Mouse (Mus musculus): ENCODE measurements around the gene Fanci. TPM values are rescaled to one million over a fixed set of nuclear protein-coding genes. Genes with fewer than 3 reads are reported as not detected.

Gene Fanci
- total RNA-seq, 4 experiments from 2014 or later = 0.18 to 0.66 (median 0.41) TPM

DNA sequence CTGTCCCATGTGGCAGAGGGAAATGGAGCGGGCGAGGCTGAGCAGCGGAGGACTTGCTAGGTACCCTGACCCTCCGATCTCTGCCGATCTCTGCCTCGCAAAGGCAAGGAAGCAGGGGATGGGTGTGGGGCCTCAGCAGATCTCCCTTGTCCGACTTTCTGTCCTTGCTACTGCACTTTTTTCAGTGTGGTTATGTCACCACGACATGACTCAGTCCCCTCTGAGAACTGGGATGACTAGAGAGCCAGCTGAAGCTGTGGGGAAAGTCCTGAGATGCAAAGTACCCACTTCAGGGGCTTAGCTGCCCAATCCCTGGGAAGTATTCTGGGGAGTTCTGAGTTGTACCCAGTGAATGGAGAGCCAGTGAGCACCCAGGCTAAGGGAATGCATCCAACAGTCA, 4.6 kb upstream of the Fanci start:
- no peak for DNase-seq (ENCODE audit: low spot score in 2 of 2)

DNA sequence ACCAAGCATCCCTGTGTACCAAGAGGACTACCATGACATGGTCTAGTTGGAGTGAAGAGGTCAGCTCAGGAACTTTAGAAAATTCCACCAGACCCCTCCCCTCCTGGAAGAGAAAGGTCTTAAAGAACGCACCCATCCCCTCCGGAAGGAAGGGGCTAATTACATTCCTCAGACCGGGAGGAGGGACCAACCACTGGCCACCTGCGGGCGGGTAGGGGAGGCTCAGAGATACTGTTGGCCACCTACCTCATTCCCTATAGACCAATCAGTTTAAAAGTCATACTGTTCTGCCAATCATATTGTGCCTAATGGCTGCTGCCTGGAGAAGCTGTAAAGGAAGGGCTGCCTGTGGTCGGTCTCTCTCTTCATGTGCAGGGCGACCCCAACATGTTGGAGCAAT, 3.7 kb upstream of the Fanci start:
- DNase-seq (ENCODE audit: low spot score in 2 of 2) = no peak

DNA sequence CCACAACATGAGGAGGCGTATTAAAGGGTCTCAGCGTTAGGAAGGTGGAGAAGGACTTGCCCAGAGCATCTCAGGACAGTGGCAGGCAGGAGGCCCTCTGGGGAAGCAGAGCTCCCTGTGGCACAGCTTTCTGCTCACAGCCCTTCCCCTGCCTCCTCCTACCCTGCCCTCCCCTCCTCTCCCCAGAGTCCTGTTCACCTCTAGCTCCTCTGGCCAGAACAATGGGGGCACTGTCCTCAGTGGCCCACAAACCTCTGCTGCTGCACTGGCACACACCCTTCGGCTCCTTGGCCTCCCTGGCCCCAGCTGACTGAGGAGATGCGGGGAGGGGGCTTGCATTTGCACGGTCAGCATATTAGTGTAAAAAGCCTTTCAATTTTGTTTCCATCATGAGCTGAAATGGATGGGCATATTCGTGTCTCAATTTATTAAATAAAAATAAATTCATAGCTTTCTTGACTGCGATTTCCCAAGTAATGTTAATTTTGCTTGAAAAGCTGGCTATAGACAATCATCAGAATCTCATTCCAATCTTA, 3.0 kb upstream of the Fanci start:
- no peak for DNase-seq (ENCODE audit: low spot score in 2 of 2)

DNA sequence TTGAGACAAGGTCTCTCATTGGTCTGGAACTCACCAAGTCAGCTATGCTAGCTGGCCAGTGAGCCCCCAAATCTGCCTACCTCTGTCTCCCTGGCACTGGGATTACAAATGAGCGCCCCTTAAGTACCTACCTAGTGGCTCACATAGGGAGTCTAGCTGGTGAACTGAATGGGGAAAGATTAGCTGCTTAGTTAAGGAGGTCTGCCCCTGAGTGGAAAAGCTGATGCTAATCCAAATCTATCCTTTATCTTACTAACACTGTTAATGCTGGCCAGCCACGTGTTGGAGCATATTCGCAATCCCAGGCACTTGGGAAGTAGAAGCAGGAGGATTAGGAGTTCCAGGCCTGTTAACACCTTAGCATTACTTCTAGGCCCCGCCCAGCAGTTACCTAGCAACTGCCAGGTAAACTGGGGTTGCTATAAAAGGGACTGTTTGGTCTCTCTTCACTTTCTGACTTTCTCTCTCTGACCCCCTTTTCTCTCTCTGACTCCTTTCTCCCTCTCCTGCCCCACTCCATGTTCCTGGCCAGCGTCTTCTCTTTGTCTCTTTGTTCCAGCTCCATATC, 1.5 kb upstream of the Fanci start:
- DNase-seq (ENCODE audit: low spot score in 2 of 2) = no peak

DNA sequence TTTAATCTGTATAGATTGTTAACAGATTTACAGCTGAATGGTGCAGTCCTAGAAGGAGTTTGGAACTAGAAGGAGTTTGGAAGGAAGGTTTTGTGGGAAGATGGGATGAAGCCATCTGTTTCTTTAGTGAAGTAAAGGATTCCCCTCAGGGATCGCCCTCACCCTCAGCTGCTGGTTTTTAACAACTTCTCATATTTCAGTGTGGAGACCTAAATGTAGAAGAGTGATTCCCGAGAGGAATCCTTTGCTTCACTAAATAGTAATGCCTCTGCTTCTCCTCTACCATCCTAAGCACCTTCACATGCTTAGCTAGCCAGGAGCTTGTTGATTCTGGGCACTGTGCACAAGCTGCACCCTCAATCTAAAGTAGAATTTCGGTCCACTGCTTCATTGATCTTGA, 258 bp upstream of the Fanci start:
- DNase-seq (ENCODE audit: low spot score in 2 of 2) = no peak

DNA sequence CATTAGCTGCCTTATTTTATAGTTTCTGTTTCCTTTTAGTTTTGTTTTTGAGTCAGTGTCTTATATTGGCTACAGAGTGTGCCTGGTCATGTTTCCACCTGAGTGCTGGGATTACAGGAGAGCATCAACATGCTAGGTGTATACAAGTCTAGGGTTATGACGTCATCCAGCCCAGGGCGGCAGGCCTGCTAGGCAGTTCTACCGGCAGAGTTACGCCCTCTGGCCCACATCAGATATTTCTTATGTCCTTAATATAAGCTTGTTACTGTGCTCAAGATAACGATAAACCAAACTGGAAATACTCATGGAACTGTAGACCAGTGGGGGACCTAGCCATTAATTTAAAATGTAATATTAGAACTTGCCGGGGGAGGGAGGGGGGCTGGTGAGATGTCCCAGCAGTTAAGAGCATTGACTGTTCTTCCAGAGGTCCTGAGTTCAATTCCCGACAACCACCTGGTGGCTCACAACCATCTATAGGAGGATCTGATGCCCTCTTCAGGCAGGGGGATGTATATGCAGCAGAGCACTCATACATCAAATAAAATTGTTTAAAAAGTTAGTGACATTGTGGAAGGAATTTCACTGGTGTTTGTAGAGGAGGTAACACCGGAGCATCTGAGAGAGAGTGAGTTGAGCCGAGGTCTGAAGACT, 1.3 kb downstream of the Fanci start:
- no peak for DNase-seq (ENCODE audit: low spot score in 2 of 2)

DNA sequence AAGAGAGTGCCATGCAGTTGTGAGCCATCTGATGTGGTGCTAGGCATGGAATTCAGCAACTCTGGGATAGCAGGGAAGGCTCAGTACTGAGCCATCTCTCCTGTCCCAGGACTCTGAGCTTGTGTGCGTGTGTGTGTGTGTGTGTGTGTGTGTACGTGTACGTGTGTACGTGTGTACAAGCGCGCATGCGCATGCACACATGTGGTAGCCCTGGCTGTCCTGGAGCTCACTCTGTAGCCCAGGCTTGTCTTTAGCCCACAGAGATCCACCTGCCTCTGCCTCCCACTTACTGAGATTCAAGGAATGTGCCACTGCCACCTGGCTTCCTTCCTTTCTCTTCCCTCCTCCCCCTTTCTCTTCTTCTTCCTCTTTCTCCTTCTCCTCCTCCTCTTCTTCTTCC, 2.2 kb downstream of the Fanci start:
- no peak for DNase-seq (ENCODE audit: low spot score in 2 of 2)

DNA sequence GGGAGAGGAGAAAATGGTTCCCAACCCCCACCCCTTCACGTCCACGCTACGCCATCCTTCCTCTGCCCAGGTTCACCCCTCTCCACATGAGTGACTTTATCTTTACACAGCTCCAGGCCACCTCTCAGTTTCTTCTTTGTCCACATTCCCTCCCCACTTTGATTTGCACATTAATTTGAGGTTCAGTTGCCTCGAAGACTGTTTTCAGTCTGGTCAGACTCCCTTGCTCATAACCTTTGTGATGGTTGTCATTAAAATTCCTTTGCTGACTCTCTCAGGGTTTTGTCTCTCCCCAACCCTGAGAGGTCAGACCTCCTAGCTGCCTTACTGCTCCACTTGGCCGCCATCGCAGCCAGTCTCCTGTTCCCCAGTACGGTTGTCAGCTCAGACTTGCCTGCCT, 2.9 kb downstream of the Fanci start:
- no peak for DNase-seq (ENCODE audit: low spot score in 2 of 2)

DNA sequence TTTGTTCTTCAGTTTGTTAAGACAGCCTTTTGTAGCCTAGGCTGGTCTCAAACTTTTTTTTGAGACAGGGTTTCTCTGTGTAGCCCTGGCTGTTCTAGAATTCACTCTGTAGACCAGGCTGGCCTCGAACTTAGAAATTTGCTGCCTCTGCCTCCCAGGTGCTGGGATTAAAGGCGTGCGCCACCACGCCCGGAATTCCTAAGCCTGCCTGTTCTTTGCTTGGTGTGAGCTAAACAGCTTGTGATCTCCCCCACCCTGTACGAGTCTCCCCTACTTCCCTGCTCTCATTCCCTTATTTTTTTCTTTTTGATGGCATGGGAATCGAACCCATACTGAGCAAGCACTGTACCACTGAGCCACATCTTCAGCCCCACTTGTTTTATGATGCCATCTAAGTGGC, 3.5 kb downstream of the Fanci start:
- DNase-seq (ENCODE audit: low spot score in 2 of 2) = no peak

DNA sequence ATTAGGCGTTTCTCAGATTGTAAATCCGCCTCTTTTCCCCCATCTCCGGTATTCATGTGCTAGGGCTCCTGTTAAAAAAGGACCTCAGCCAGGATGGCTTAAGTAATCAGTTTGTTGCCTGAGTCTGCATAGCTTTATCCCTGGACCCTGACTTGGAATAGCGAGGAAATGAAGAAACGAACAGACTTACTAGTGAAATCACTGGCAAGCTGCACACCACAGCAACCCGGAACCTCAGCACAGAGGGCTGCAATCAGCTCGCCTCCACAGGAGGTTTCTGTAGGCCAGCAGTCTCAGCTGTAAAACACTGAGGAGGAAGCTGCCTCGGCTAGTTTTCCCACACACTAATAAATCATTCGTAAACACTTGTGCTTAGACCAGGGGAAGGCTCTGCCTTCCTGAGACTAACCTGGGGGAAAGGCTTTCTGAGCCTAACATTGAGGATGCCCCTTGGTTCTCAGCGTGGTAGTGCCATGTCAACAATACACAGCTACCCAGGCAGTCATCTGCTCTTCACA, 5.8 kb downstream of the Fanci start:
- no peak for DNase-seq (ENCODE audit: low spot score in 2 of 2)

DNA sequence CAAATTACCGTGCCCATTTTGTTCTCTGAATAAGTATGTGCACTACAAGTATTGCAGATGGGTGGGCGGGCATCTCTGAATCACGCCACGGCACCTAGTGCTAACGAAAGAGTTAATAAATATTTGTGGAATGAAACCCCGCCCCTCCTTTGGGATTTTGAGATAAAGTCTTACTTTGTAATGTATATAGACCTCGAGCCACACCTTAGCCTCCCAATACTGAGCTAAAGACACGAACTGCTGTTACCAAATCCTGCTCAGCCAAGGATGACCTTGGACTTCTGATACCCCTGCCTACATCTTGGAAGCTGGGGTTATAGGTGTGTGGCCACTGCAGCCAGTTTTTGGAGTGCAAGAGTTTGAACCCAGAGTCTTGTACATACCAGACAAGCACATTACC, 6.7 kb downstream of the Fanci start:
- no peak for DNase-seq (ENCODE audit: low spot score in 2 of 2)

DNA sequence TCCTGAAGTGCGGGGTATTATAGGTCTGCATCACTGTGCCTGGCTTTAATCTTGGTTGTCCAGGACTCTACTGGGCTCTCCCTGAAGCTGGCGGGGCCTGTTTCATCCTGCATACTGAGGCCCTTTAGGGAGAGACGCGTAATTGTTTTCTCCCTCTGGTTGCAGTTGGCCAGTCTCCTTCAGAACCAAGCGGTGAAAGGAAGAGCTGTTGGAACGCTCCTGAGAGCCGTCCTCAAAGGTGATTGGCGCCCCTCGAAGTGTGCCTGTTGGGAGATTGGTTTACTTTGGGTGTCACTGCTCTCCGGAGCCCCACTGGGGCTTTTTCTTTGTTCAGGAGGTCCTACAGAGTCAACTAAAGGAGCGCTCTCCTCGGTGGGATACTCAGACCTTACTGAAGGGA, 7.2 kb downstream of the Fanci start:
- no peak for DNase-seq (ENCODE audit: low spot score in 2 of 2)

DNA sequence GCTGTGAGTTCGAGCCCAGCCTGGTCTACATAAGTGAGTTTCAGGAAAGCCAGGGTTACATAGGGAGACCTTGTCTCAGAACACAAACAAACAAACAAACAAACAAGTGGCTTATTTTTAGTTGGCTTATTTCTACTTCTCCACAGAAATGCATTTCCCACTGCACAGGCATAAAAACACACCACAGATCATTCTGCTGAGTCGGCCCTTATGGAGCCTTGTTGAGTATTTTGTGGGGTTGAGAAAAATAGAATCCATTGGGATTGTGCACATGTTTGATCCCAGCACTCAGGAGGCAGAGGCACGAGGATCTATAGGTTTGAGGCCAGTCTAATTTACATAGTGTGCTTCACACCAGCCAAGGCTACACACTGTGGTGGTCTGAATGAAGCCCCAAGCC, 8.6 kb downstream of the Fanci start:
- DNase-seq (ENCODE audit: low spot score in 2 of 2) = no peak

DNA sequence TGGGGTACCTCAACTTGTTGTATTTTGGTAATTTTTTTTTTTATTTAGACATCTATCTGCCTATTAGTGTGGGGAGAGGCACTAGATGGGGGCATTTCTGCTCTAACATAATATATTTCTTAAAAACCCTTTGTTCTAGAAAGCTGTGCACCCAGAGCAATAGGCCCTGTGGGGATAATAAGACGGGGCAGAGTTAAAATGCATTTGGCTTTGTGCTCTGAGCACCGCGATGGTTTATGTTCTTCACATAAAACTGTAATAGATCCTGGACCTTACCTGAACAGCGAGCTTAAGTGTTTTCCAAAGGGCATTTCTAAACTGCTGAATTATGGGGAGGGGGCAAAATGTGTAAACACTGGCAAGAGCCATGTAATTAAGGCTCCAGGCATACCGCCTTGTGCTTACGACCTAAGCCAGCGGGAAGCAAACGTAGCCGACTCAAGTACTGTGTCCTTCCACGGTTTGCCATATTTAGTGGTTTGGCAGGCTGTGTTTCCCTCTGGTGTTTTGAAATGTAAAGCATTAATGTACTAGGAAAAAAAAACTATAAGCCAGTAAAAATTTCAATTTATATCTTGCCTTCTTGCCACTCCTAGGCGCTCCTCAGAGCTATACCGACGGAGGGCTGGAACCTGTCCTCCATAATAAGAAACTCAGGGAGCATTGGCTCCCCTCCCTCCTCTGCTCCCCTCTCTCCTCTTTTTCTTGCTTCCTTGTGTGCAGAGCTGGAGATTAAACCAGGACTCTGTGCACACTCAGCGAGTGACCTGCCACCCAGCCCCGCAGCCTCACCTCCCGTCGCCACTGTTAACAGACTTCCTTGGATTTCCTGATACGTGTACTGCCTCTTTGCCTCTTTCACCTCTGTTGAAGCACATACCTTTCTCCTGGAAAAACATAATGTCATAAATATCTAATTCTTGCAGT, 23.0 kb downstream of the Fanci start:
- DNase-seq (ENCODE audit: low spot score in 2 of 2) = no peak

DNA sequence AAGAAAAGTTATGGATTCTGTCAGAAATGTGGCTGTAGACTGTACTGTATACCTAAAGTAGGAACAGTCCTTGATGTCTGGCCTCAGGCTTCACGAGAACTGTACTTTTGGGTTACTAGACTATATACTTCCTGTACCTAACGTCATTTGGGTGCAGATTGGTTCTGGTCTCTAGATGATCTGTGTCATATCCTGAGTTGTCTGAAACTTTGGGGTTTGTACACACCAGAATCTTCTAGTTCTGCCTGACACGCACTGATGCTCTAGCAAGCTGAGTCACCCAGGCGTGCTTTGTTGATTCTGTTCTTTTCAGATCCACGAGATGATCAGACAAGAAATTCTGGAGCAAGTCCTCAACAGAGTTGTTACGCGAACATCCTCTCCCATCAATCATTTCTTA, 28.2 kb downstream of the Fanci start:
- DNase-seq (ENCODE audit: low spot score in 2 of 2) = no peak

DNA sequence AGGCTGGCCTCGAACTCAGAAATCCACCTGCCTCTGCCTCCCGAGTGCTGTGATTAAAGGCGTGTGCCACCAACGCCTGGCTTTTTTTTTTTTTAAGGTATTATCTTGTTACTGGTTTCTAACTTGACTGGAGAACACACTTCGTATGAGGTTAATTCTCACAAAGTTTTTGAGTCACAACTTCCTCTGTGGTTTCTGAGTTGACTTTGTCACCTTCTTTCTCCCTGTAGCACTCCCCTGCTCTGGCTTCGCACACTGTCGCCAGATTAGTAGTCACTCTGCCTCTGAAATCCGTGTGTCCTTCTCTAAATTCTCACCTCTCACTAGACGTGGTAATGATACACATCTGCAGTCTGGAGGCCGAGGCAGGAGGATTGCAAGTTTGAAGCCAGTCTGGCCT, 31.1 kb downstream of the Fanci start:
- no peak for DNase-seq (ENCODE audit: low spot score in 2 of 2)

DNA sequence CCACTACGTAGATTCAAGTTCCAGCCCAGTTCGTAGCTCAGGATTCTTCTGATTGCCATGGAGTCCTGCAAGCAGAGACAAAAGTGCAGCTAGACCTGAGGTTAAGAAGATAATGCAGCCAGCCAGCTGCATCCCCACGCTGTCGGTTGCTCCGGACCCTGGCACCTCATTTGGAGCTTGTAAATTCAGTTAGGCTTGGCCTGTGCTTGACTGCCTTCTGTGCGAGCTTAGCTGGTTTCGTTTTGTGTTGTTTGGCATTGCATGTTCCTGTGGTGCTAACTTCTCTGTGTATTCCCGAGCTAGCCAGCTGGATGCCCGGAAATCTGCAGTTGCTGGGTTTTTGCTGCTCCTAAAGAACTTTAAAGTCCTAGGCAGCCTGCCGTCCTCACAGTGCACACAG, 34.1 kb downstream of the Fanci start:
- no peak for DNase-seq (ENCODE audit: low spot score in 2 of 2)

DNA sequence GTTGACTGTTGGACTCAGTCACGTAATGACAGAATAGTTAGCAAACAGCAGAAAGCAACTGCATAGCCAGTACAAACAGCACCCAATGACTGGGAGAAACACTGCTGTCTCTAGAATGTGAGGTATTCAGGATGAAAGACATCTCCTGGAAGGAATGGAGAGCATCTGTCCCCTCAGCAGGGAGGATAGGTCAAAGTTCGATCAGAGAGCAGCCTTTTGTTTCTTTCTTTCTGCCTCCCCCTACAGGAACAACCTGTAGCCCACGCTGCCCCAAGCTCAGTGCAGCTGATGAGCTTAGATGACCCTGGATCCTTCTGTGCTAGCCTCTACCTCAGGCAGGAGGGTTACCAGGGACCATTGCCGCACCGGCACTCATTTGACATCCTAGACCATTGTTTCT, 36.5 kb downstream of the Fanci start:
- DNase-seq (ENCODE audit: low spot score in 2 of 2) = no peak

DNA sequence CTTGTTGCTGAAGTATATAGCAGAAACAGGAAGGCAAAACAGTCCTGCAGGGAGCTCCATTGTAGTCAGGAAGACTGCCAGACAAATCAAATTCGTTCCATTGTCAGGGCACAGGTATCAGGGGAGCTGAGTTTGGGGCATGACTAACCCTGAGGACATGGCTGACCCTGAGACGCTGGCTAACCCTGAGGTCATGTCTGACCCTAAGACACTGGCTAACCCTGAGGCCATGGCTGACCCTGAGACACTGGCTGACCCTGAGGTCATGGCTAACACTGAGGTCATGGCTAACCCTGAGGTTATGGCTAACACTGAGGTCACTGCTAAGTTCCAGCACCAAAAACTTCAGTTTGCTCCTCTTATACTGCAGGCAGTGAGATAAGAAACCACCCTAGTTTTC, 48.3 kb downstream of the Fanci start:
- DNase-seq (ENCODE audit: low spot score in 2 of 2) = no peak

DNA sequence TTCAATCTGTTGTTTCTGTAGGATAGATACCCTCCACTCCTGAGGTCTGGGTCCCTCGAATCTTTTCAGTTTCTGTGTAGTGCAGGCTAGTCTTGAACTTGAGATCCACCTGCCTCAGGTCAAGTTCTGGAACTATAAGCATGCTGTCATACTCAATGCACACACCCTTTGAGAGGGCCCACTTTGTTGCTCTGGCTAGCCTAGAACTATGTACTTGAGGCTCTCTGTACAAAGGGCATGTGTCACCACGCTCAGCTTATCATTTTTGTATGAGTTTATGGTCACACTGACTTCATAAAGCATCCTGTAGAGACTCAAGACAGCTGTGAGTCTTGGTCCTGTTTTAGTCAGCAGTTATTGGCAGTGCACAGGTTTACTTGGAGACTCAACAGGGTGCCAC, 55.3 kb downstream of the Fanci start:
- DNase-seq (ENCODE audit: low spot score in 2 of 2) = no peak

DNA sequence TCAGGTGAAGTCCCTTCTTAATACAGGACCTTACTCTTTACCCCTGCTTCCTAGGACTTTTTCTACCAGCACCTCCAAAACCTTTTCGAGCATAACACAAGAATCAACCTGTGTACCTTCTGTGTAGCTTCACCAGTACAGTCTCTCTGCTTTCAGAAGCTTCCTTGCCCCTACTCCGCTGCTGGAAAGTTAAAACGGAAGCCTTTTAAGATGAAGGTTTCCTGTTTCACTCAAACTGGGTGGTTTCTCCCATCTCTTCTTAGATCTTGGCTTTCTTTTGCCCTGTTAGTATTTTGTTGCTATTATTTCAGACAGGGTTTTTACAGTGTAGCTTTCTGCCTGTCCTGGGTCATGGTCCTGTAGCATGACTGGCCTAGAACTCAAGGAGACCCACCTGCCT, 55.8 kb downstream of the Fanci start:
- DNase-seq (ENCODE audit: low spot score in 2 of 2) = no peak

DNA sequence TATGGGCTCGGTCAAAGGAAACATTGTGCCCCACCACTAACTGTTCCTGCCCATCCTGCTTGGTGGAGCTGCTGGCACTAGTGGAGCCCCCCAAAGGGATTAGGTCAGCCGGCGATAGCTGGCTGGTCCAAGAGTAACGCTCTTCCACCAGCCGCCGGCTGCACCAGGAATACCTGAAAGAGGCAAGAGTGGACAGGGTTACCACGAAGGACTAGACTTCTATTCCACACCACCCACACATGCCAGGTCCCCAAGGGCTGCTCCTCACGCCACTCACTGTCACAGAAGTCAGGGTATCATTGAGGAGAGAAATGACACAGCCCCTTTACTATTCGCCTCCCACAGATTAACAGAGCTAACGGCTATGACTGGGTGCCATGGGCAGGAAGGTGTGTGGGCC, 70.0 kb downstream of the Fanci start:
- DNase-seq (ENCODE audit: low spot score in 2 of 2) = no peak
